Mouse (Mus musculus) hindbrain, embryonic 11.5 days (tissue): ENCODE measurements around the gene Ywhae. TPM values are rescaled to one million over a fixed set of nuclear protein-coding genes. Genes with fewer than 3 reads are reported as not detected.
"Not testable (repeated sequence)": the region's sequence is repeated elsewhere in the genome, so short reads cannot be mapped to it uniquely, and the experiment has no call there.

ENCODE experiments used
- ATAC-seq: fragments of 200-750 bp; cut with Nextera tagmentation; 2 replicates; pipeline ENCODE4 v1.8.0; 2017; ENCODE audit warnings: mild to moderate bottlenecking, moderate TSS enrichment, moderate library complexity; ENCODE audit not compliant: low FRiP score
- DNase-seq: peaks from one replicate; pipeline ENCODE4 v3.0.0-alpha.2; 2015; ENCODE audit warnings: low spot score
- H3K27ac ChIP-seq: fragments of 300-500 bp; sonication (generic); 2 replicates; pipeline ENCODE4 v1.5.1; 2014; ENCODE audit warnings: mild to moderate bottlenecking, low read depth, low read length
- H3K27me3 ChIP-seq: fragments of 300-500 bp; sonication (generic); 2 replicates; pipeline ENCODE4 v1.6.1; 2014; ENCODE audit warnings: mild to moderate bottlenecking, low read length, moderate library complexity, mixed read lengths; ENCODE audit not compliant: control insufficient read depth, insufficient read depth
- H3K36me3 ChIP-seq: fragments of 300-500 bp; sonication (generic); 2 replicates; pipeline ENCODE4 v1.6.1; 2014; ENCODE audit warnings: mild to moderate bottlenecking, low read length, moderate library complexity, mixed read lengths; ENCODE audit not compliant: control insufficient read depth, insufficient read depth
- H3K4me1 ChIP-seq: fragments of 300-500 bp; sonication (generic); replicated peaks from 2 replicates; pipeline ENCODE4 v1.6.1; 2014; ENCODE audit warnings: low read length, mixed read lengths; ENCODE audit not compliant: control insufficient read depth, insufficient read depth
- H3K4me2 ChIP-seq: fragments of 300-500 bp; sonication (generic); replicated peaks from 2 replicates; pipeline ENCODE4 v1.6.1; 2014; ENCODE audit warnings: mild to moderate bottlenecking, low read depth, low read length
- H3K4me3 ChIP-seq: fragments of 300-500 bp; sonication (generic); 2 replicates; pipeline ENCODE4 v1.5.1; 2014; ENCODE audit warnings: low read depth, low read length
- H3K9ac ChIP-seq: fragments of 300-500 bp; sonication (generic); 2 replicates; pipeline ENCODE4 v1.6.1; 2014; ENCODE audit warnings: low read depth, low read length
- H3K9me3 ChIP-seq: fragments of 300-500 bp; sonication (generic); 2 replicates; pipeline ENCODE4 v1.6.1; 2016; ENCODE audit warnings: low read length; ENCODE audit not compliant: control insufficient read depth
- WGBS: fragments of 180-500 bp; shearing (Covaris S2); extraction: QIAGEN DNeasy Blood & Tissue Kit; methylation state at CpG from one replicate; pipeline ENCODE4 v1.1.7; 2014; 5-methylcytosine and 5-hydroxymethylcytosine counted together
- polyA plus RNA-seq: library from polyadenylated mRNA; unstranded; fragments of >200 nt; fragmentation: Nextera tagmentation; extraction: Ambion mirVana; gene quantifications from 2 replicates; pipeline ENCODE4 v1.2.1, GENCODE M21; 2014

Gene Ywhae
- polyA plus RNA-seq, 1 experiment from 2014 or later: 1,626 TPM

- 88% methylated on average over 6 of the region's 6 CpGs for WGBS
- not testable (repeated sequence) for H3K36me3 ChIP-seq, ATAC-seq, DNase-seq, H3K4me1 ChIP-seq, H3K9ac ChIP-seq, H3K4me2 ChIP-seq, H3K27ac ChIP-seq, H3K9me3 ChIP-seq, H3K27me3 ChIP-seq, H3K4me3 ChIP-seq
These were observed 5.0 kb upstream of the Ywhae start for GRCm38 (mm10) chr11:75727659-75728058.

DNA sequence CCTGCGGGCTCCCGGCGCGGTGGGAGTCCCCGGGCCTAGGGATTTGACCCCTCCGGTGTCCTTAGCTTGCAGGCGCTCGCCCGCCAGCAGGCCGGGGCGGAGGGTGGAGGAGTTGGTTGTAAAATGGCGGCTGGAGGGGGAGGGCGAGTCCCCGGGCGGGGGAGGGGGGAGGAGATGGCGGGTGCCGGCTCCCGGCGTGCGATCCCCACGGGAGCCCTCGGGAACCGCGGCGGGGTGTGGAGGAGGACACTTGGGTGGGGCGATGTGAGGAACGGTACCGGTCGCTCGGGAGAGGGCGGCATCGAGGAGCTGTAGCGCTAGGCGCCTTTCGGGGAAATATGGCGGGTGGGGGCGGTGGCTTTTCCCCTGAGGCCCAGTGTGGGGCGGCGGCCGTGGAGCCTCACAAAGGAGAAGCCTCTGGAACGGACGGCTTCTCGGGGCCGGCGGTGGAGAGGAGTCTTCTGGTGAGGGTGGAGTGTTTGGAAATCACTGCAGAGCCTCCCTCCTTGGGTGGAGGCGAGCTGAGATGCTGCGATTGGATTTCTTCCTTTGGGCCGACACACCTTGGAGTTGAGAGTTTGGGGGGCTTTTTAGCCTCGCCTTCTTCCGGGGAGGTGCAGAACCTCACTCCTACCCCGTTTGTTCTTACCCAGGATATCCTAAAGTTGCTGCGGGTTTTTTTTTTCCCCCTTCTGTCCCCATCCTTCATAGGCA lies 715 bp downstream of the Ywhae start:
- peak overlapping the region; percentile 91 for H3K27ac ChIP-seq
- H3K4me1 ChIP-seq: peaks cover 5% of the 10 kb centered on the region; the same call in 1 of the 2 replicates
- H3K4me3 ChIP-seq: peak overlapping the region; percentile 65
- no peaks in the 10 kb centered on the region for H3K9me3 ChIP-seq
- peak overlapping the region; percentile 97 for H3K9ac ChIP-seq
- no peaks in the 10 kb centered on the region for H3K36me3 ChIP-seq
- H3K27me3 ChIP-seq: no peaks in the 10 kb centered on the region
- peak overlapping the region; percentile 43 for H3K4me2 ChIP-seq
- WGBS: under 1% methylated on average over 49 of the region's 52 CpGs
- ATAC-seq (peak; percentile 72), DNase-seq (no peak)

DNA sequence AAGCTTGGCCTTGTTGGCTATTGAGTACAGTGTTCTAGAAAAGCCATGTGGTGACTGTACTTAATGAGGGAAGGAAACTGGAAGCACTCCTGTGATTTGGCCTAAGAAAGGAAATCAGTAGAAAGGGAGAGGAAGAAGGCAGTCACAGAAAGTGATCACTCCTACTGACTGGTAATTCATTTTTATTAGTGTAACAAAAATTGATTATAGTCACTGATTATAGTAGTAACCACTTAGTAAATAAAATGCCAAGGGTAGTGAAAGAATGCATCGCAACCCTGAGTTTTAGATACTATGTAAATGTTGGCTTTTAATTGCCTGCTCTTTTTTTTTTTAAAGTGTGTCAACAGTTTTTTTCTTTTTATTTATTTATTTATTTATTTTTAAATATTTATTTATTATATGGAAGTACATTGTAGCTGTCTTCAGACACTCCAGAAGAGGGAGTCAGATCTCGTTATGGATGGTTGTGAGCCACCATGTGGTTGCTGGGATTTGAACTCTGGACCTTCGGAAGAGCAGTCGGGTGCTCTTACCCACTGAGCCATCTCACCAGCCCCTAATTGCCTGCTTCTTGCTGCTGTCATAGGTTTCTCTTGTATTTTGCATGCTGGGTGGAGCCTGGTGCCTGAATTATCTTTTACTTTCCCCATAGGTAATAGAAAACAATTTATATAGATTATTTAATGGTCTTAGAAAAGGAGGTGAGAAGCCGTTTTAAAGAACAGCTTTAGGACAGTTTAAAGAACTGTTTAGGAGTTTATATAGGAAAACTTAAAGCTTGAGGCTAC lies 3.0 kb downstream of the Ywhae start:
- Histone ChIP-seq H3K4me1 (peaks cover 5% of the 10 kb centered on the region; the same call in 1 of the 2 replicates), H3K4me3 (peak overlapping the region; percentile 65), H3K9ac (no peak overlapping the region), H3K27ac (no peak overlapping the region), H3K9me3 (no peaks in the 10 kb centered on the region), H3K36me3 (no peaks in the 10 kb centered on the region), H3K27me3 (no peaks in the 10 kb centered on the region), H3K4me2 (peak overlapping the region; percentile 43)
- ATAC-seq (no peak), DNase-seq (no peak)
- 89% methylated on average over 5 of the region's 5 CpGs for WGBS

GRCm38 (mm10) chr11:75736978-75737377 lies 4.3 kb downstream of the Ywhae start:
- H3K36me3 ChIP-seq: no peaks in the 10 kb centered on the region
- no peak overlapping the region for H3K27ac ChIP-seq
- H3K4me2 ChIP-seq: peak overlapping the region; percentile 14; the same call in 1 of the 2 replicates
- no peaks in the 10 kb centered on the region for H3K9me3 ChIP-seq
- no peak overlapping the region for H3K4me3 ChIP-seq
- H3K27me3 ChIP-seq: no peaks in the 10 kb centered on the region
- H3K9ac ChIP-seq: no peak overlapping the region
- DNase-seq (no peak), ATAC-seq (no peak)
- peaks cover 2% of the 10 kb centered on the region; the same call in 1 of the 2 replicates for H3K4me1 ChIP-seq
- WGBS: 85% methylated on average over 3 of the region's 3 CpGs

- H3K9ac ChIP-seq: no peak overlapping the region
- WGBS: 85% methylated on average over 2 of the region's 2 CpGs
- no peak overlapping the region for H3K27ac ChIP-seq
- DNase-seq (no peak), ATAC-seq (no peak)
- H3K4me1 ChIP-seq: peaks cover 2% of the 10 kb centered on the region; the same call in 1 of the 2 replicates
- no peaks in the 10 kb centered on the region for H3K9me3 ChIP-seq
- H3K4me2 ChIP-seq: no peak overlapping the region
- H3K36me3 ChIP-seq: no peaks in the 10 kb centered on the region
- H3K27me3 ChIP-seq: no peaks in the 10 kb centered on the region
- no peak overlapping the region for H3K4me3 ChIP-seq
These were observed 5.3 kb downstream of the Ywhae start for GRCm38 (mm10) chr11:75737806-75738476.

GRCm38 (mm10) chr11:75738477-75738821 lies 5.8 kb downstream of the Ywhae start:
- H3K4me1 ChIP-seq: peaks cover 2% of the 10 kb centered on the region; the same call in 1 of the 2 replicates
- no peaks in the 10 kb centered on the region for H3K27me3 ChIP-seq
- no peak overlapping the region for H3K9ac ChIP-seq
- H3K4me2 ChIP-seq: no peak overlapping the region
- ATAC-seq: no peak
- H3K27ac ChIP-seq: no peak overlapping the region
- no peak overlapping the region for H3K4me3 ChIP-seq
- WGBS: 96% methylated on average over 7 of the region's 7 CpGs
- H3K9me3 ChIP-seq: no peaks in the 10 kb centered on the region
- no peak for DNase-seq
- no peaks in the 10 kb centered on the region for H3K36me3 ChIP-seq

- WGBS: 94% methylated on average over 3 of the region's 3 CpGs
- Histone ChIP-seq H3K9me3 (no peaks in the 10 kb centered on the region), H3K4me3 (no peak overlapping the region), H3K36me3 (no peaks in the 10 kb centered on the region), H3K27ac (no peak overlapping the region), H3K27me3 (no peaks in the 10 kb centered on the region), H3K4me2 (no peak overlapping the region), H3K4me1 (peaks cover 2% of the 10 kb centered on the region; the same call in 1 of the 2 replicates), H3K9ac (no peak overlapping the region)
- DNase-seq (no peak), ATAC-seq (no peak)
These were observed 7.5 kb downstream of the Ywhae start for GRCm38 (mm10) chr11:75740204-75740603.

GRCm38 (mm10) chr11:75741615-75742014 lies 8.9 kb downstream of the Ywhae start:
- ATAC-seq: no peak
- Histone ChIP-seq H3K4me3 (no peak overlapping the region), H3K36me3 (no peaks in the 10 kb centered on the region), H3K4me1 (no peaks in the 10 kb centered on the region; the same call in 1 of the 2 replicates), H3K9ac (no peak overlapping the region), H3K27me3 (no peaks in the 10 kb centered on the region), H3K4me2 (no peak overlapping the region), H3K9me3 (no peaks in the 10 kb centered on the region), H3K27ac (no peak overlapping the region)
- WGBS: 90% methylated on average over 3 of the region's 3 CpGs
- DNase-seq: no peak
